Mouse (Mus musculus): ENCODE measurements around the gene Tagln. TPM values are rescaled to one million over a fixed set of nuclear protein-coding genes. Genes with fewer than 3 reads are reported as not detected.

Gene Tagln
- polyA plus RNA-seq, 1 experiment from 2014 or later, result 9.5 TPM

DNA sequence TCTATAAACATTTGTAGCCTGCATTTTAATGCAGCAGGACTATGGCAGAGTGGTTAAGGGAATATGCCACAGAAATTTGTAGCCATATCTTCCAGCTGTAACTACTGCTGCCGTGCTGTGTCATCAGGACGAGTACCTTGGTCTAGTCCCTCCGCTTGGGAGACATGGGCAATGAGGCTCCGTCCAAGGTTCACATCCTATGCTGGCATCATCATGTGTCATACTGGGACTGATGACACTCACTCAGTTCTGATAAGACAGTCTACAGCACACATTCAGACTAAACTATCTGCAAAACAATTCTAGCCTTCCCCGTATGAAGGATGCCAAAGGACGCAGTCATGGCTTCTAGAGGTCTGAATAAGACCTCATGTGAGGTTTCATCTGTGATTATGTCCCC lies 27.7 kb upstream of the Tagln start:
- ATAC-seq (ENCODE audit: low read depth), result no peak
- H3K4me3 ChIP-seq (ENCODE audit: low read depth, low read length), result no peak overlapping the region
- H3K27me3 ChIP-seq (ENCODE audit: control insufficient read depth, insufficient read depth, low read depth, low read length), result no peaks in the 10 kb centered on the region
- no peaks in the 10 kb centered on the region for H3K9me3 ChIP-seq (replicated peaks; ENCODE audit: control insufficient read depth, low read length)
- H3K9ac ChIP-seq (ENCODE audit: low read depth, low read length), result no peak overlapping the region
- H3K36me3 ChIP-seq (ENCODE audit: control insufficient read depth, insufficient read depth), result peaks cover 32% of the 10 kb centered on the region
- H3K4me1 ChIP-seq (ENCODE audit: control insufficient read depth, low read depth, low read length), result peaks cover 3% of the 10 kb centered on the region
- WGBS (ENCODE audit: insufficient replicate concordance), result 83% methylated on average over 6 of the region's 6 CpGs
- no peak overlapping the region for H3K4me2 ChIP-seq (ENCODE audit: low read depth, low read length)
- H3K27ac ChIP-seq (ENCODE audit: low read length), result no peak overlapping the region

DNA sequence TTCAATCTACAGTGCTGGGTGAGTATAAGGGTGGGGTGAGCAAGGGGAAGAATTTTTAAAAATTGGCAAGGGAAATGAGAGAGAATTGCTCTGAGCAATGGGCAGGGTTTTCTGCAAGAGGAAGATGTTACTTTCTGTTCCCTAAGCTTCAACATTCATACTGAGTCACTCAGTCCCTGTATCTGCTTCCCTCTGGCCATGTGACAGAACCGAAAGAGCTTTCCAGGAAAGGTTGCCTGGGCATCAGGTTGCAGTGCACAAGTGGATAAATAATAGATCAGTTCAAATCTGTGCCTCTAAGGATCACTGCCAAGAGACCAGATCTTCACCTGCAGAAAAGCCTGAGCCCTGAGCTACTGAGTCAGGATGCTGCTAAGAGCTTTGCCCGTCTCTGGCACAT lies 26.0 kb upstream of the Tagln start:
- H3K9me3 ChIP-seq (replicated peaks; ENCODE audit: control insufficient read depth, low read length), result no peaks in the 10 kb centered on the region
- H3K4me1 ChIP-seq (ENCODE audit: control insufficient read depth, low read depth, low read length), result peaks cover 3% of the 10 kb centered on the region
- H3K9ac ChIP-seq (ENCODE audit: low read depth, low read length), result no peak overlapping the region
- H3K27me3 ChIP-seq (ENCODE audit: control insufficient read depth, insufficient read depth, low read depth, low read length), result no peaks in the 10 kb centered on the region
- no peak overlapping the region for H3K27ac ChIP-seq (ENCODE audit: low read length)
- H3K36me3 ChIP-seq (ENCODE audit: control insufficient read depth, insufficient read depth), result peaks cover 25% of the 10 kb centered on the region
- 69% methylated on average over 2 of the region's 2 CpGs for WGBS (ENCODE audit: insufficient replicate concordance)
- no peak overlapping the region for H3K4me3 ChIP-seq (ENCODE audit: low read depth, low read length)
- no peak for ATAC-seq (ENCODE audit: low read depth)
- H3K4me2 ChIP-seq (ENCODE audit: low read depth, low read length), result no peak overlapping the region

DNA sequence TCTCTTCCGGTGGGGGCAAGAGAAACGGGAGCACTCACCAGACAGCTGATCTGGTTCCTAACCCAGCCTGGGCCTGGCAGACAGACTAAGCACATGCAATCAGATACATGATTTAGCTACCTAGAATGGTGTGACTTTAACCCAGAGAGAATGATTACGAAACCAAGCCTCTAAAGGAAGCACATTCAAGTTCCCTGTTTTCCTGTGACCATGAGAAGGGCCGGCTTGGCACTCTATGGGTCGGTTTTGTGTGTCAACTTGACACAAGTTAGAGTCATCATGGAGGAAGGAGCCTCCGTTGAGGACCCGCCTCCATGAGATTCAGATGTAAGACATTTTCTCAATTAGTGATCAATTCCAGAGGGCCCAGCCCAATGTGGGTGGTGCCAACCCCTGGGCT lies 23.8 kb upstream of the Tagln start:
- 44% methylated on average over 7 of the region's 7 CpGs for WGBS (ENCODE audit: insufficient replicate concordance)

DNA sequence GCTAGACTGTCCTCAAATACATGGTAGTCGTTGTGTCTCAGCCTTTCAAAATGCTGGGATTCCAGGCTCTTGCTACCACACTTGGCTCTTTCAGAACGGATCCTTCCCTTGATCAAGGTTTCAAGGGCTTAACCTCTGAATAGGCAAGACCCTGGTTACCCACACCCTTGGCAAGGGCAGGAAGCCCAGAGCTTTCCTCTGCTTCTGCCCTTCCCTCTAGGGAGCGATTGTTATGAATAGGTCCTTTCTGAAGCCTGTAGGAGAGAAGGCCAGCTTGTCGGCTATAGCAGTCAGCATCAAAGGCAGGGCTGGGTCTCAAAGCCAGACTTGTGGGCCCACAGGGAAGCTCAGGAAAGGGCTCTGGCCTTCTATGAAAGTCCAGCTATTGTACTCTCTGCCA lies 23.0 kb upstream of the Tagln start:
- Histone ChIP-seq H3K36me3 (ENCODE audit: control insufficient read depth, insufficient read depth) (peaks cover 11% of the 10 kb centered on the region), H3K4me1 (ENCODE audit: control insufficient read depth, low read depth, low read length) (peaks cover 17% of the 10 kb centered on the region), H3K9me3 (replicated peaks; ENCODE audit: control insufficient read depth, low read length) (no peaks in the 10 kb centered on the region), H3K9ac (ENCODE audit: low read depth, low read length) (no peak overlapping the region), H3K4me3 (ENCODE audit: low read depth, low read length) (no peak overlapping the region), H3K4me2 (ENCODE audit: low read depth, low read length) (no peak overlapping the region), H3K27me3 (ENCODE audit: control insufficient read depth, insufficient read depth, low read depth, low read length) (no peaks in the 10 kb centered on the region), H3K27ac (ENCODE audit: low read length) (no peak overlapping the region)
- ATAC-seq (ENCODE audit: low read depth), result no peak
- 72% methylated on average over 4 of the region's 4 CpGs for WGBS (ENCODE audit: insufficient replicate concordance)

More for the DNA sequence above, 23.8 kb upstream of the Tagln start:
- Histone ChIP-seq H3K36me3 (ENCODE audit: control insufficient read depth, insufficient read depth) (peaks cover 12% of the 10 kb centered on the region), H3K4me1 (ENCODE audit: control insufficient read depth, low read depth, low read length) (peaks cover 11% of the 10 kb centered on the region), H3K4me3 (ENCODE audit: low read depth, low read length) (no peak overlapping the region), H3K4me2 (ENCODE audit: low read depth, low read length) (no peak overlapping the region), H3K9ac (ENCODE audit: low read depth, low read length) (no peak overlapping the region), H3K27me3 (ENCODE audit: control insufficient read depth, insufficient read depth, low read depth, low read length) (no peaks in the 10 kb centered on the region), H3K27ac (ENCODE audit: low read length) (no peak overlapping the region), H3K9me3 (replicated peaks; ENCODE audit: control insufficient read depth, low read length) (no peaks in the 10 kb centered on the region)
- ATAC-seq (ENCODE audit: low read depth), result no peak

DNA sequence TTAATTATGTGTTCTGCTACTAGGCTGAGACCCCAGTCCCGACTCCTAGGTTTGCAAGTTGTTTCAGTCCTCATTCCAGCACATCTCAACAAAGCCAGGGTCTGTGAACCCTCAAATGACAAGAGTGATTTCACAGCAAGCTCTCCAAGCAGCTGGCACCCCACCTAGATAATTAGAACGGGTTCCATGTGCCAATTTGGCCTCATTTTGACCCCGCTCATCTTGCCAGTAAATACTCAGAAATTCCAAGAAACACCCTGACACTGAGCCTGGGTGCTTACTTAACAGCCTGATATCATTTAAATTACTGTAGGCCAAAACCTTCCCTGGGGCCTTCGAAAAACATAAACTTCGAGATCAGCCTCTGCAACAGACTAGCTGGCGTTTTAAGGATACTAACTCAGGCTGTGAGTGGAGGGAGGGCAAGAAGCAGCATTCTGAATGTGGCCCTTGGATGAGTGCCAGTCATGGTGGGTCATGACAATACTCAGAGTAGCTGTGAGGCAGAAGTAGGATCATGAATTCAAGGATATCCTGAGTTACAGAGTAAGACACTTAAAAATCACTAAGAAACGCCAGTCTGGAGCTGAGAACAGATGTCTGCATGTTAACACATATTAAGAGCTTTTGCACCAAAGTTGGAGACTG lies 22.3 kb upstream of the Tagln start:
- Histone ChIP-seq H3K9me3 (replicated peaks; ENCODE audit: control insufficient read depth, low read length) (no peaks in the 10 kb centered on the region), H3K9ac (ENCODE audit: low read depth, low read length) (no peak overlapping the region), H3K4me2 (ENCODE audit: low read depth, low read length) (no peak overlapping the region), H3K36me3 (ENCODE audit: control insufficient read depth, insufficient read depth) (0 out of 2 replicates have a peak, but pooled peaks cover 4% of the 10 kb centered on the region), H3K4me1 (ENCODE audit: control insufficient read depth, low read depth, low read length) (peaks cover 24% of the 10 kb centered on the region), H3K27me3 (ENCODE audit: control insufficient read depth, insufficient read depth, low read depth, low read length) (no peaks in the 10 kb centered on the region), H3K4me3 (ENCODE audit: low read depth, low read length) (no peak overlapping the region), H3K27ac (ENCODE audit: low read length) (no peak overlapping the region)
- ATAC-seq (ENCODE audit: low read depth), result no peak
- 63% methylated on average over 7 of the region's 7 CpGs for WGBS (ENCODE audit: insufficient replicate concordance)

DNA sequence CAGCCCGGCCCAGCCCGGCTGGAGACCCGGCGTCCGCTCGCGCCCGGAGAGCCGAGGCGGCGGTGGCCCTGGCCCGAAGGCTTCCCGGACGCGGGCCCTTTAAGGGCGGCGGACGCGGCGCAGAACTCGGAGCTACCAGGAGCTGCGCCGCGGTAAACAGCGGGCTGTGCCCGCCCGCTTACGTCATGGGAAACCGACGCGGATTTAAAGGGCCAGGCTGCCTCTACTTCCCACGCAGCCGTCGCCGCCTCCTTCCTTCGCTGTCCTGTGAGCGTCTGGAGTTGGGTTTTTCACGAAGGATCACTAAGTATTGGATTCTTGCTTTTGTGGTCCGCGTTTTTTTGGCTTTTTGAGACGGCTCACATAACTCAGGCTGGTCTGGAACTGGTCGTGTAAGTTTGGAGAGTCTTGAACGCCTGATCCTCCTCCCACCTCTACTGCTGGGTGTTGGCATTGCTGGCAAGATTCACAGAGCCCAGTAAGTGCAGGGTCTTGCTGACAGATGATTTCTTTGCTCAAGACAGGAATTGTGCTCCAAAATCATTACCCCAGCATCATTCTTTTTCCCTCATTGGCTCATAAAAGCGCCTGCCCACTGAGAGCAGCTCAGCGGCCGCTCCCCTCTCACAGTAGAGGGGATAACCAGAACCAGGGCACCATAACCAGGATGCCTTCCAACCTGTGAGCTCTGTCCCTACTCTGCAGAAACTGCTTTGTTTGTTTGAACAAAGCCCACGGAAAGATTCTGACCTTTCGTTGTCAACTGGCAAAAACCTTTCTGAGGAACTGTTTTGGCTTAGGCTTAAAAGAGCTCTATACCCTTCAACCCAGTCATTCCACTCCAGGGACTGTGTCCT lies 19.5 kb upstream of the Tagln start, which contains the start of gene Sidt2:
TSS of gene Sidt2 (minus strand) at position 152 of the 857 bp plus-strand sequence.
- Histone ChIP-seq H3K4me2 (ENCODE audit: low read depth, low read length) (peak within 1 kb of the TSS; percentile 79), H3K27me3 (ENCODE audit: control insufficient read depth, insufficient read depth, low read depth, low read length) (no peaks in the 10 kb centered on the region), H3K4me1 (ENCODE audit: control insufficient read depth, low read depth, low read length) (peaks cover 26% of the 10 kb centered on the region), H3K27ac (ENCODE audit: low read length) (peak within 1 kb of the TSS; percentile 93), H3K9ac (ENCODE audit: low read depth, low read length) (peak within 1 kb of the TSS; percentile 97), H3K4me3 (ENCODE audit: low read depth, low read length) (peak within 1 kb of the TSS; percentile 85), H3K9me3 (replicated peaks; ENCODE audit: control insufficient read depth, low read length) (no peaks in the 10 kb centered on the region), H3K36me3 (ENCODE audit: control insufficient read depth, insufficient read depth) (peaks cover 14% of the 10 kb centered on the region)
- WGBS (ENCODE audit: insufficient replicate concordance), result 2% methylated on average over 46 of the region's 48 CpGs
- ATAC-seq (ENCODE audit: low read depth), result peak; percentile 95

DNA sequence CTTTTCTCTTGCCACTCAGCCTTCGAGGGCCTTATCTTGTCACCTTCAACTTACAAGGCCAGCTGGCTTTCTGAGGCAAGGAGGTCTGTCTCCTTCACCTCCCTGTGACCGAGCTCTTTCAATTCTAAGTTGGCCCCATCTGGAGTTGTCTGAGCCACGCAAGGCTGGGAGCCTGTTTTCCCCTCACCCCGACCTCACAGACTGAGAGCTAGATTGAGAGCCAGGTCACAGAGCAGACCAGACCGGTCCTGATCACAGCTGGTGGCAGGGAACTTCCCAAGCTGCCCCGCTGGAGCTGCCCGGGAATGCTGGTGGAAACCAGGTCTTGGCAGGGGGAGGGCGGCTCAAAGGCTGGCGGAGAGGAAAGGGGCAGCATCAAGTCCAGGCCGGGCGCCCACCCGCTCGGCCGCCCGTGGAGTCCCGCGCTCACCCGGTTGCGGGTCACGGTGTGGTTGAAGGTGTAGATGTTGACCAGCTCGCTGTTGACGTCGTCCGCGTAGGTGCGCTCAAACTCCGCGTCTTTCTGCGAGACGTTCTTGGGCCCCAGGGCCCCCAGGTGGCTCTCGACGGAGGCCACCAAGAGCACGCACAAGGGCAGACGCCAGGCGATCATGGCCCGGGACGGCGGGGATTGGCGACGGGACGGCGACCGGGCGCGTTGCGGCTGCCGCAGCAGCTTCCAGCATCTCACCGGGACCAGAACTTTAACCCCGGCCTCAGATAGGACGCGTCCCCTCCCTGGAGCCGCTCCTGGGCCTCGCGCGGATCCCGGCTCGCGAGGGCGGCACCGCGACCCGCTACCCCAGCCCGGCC lies 18.6 kb upstream of the Tagln start:
- ATAC-seq (ENCODE audit: low read depth), result peak; percentile 62
- peak overlapping the region; percentile 79 for H3K4me2 ChIP-seq (ENCODE audit: low read depth, low read length)
- H3K4me3 ChIP-seq (ENCODE audit: low read depth, low read length), result peak overlapping the region; percentile 85
- no peaks in the 10 kb centered on the region for H3K27me3 ChIP-seq (ENCODE audit: control insufficient read depth, insufficient read depth, low read depth, low read length)
- WGBS (ENCODE audit: insufficient replicate concordance), result under 1% methylated on average over 59 of the region's 63 CpGs
- H3K9ac ChIP-seq (ENCODE audit: low read depth, low read length), result peak overlapping the region; percentile 97
- H3K27ac ChIP-seq (ENCODE audit: low read length), result peak overlapping the region; percentile 93
- no peaks in the 10 kb centered on the region for H3K9me3 ChIP-seq (replicated peaks; ENCODE audit: control insufficient read depth, low read length)
- peaks cover 20% of the 10 kb centered on the region for H3K36me3 ChIP-seq (ENCODE audit: control insufficient read depth, insufficient read depth)
- H3K4me1 ChIP-seq (ENCODE audit: control insufficient read depth, low read depth, low read length), result peaks cover 23% of the 10 kb centered on the region

DNA sequence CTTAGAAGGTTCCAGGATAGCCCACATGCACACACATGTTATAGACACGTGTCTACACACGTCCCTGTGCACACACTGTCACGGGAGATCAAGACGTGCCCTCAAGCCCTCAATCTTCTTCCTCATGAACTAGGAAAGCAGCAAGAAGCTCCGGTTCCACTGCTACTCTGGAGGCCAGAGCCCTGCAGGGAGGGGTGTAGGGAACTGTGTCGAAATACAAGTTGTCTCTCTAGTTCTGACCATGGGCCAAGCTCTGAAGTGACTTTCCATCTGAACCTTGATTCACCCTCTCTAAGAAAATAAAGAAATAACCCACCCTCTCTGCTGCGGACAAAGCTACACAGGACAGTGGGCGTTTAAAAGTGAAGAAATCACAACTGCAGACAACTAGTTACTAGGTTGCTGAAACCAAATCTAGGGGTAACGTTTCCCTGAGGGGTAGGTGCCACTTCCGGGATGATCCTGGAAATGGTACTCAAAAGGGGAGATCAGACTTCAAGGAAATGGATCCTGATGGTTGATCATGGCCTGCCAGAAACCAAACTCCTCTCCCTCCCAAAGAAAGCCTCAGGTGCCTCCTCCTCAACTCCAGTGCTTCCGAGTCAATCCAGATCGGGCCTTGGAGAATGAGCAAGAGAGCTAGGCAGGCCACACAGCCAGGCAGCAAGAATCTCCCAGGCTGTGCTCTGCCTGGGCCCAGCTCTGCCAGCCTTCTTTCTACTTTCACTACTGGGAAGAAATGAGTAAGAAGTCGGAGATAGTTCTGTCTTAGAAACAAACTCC lies 17.8 kb upstream of the Tagln start:
- no peaks in the 10 kb centered on the region for H3K27me3 ChIP-seq (ENCODE audit: control insufficient read depth, insufficient read depth, low read depth, low read length)
- H3K27ac ChIP-seq (ENCODE audit: low read length), result peak overlapping the region; percentile 93
- H3K36me3 ChIP-seq (ENCODE audit: control insufficient read depth, insufficient read depth), result peaks cover 23% of the 10 kb centered on the region
- no peak for ATAC-seq (ENCODE audit: low read depth)
- peak overlapping the region; percentile 85 for H3K4me3 ChIP-seq (ENCODE audit: low read depth, low read length)
- peak overlapping the region; percentile 97 for H3K9ac ChIP-seq (ENCODE audit: low read depth, low read length)
- 49% methylated on average over 13 of the region's 13 CpGs for WGBS (ENCODE audit: insufficient replicate concordance)
- H3K4me1 ChIP-seq (ENCODE audit: control insufficient read depth, low read depth, low read length), result peaks cover 23% of the 10 kb centered on the region
- H3K9me3 ChIP-seq (replicated peaks; ENCODE audit: control insufficient read depth, low read length), result no peaks in the 10 kb centered on the region
- peak overlapping the region; percentile 79 for H3K4me2 ChIP-seq (ENCODE audit: low read depth, low read length)

All from liver, embryonic 16.5 days (tissue).